Mouse (Mus musculus): ENCODE data around the gene Zfp821. TPM values are rescaled to one million over a fixed set of nuclear protein-coding genes. Genes with fewer than 3 reads are reported as not detected.
"Not testable (repeated sequence)": the region's sequence is repeated elsewhere in the genome, so short reads cannot be mapped to it uniquely, and the experiment has no call there.

Gene Zfp821
- polyA plus RNA-seq, 1 experiment from 2014 or later = 77.0 TPM

- Histone ChIP-seq H3K27me3 (no peaks in the 10 kb centered on the region), H3K36me3 (peaks cover 44% of the 10 kb centered on the region), H3K4me3 (no peak overlapping the region), H3K4me1 (peaks cover 14% of the 10 kb centered on the region), H3K4me2 (replicated peaks) (no peak overlapping the region), H3K9me3 (replicated peaks) (no peaks in the 10 kb centered on the region), H3K9ac (no peak overlapping the region), H3K27ac (no peak overlapping the region)
- WGBS = 92% methylated on average over 3 of the region's 3 CpGs
- ATAC-seq (ENCODE audit: low FRiP score) = no peak
These were observed 28.7 kb downstream of the Zfp821 start for GRCm38 (mm10) chr8:109734018-109734417.

GRCm38 (mm10) chr8:109736819-109737218 lies 31.5 kb downstream of the Zfp821 start:
- WGBS = 10% methylated on average over 8 of the region's 8 CpGs
- no peak overlapping the region for H3K27ac ChIP-seq
- H3K9ac ChIP-seq = peak overlapping the region; percentile 94
- H3K27me3 ChIP-seq = no peaks in the 10 kb centered on the region
- peaks cover 31% of the 10 kb centered on the region for H3K36me3 ChIP-seq
- no peaks in the 10 kb centered on the region for H3K9me3 ChIP-seq (replicated peaks)
- no peak for ATAC-seq (ENCODE audit: low FRiP score)
- H3K4me2 ChIP-seq (replicated peaks) = peak overlapping the region; percentile 96
- peak overlapping the region; percentile 85 for H3K4me3 ChIP-seq
- H3K4me1 ChIP-seq = peaks cover 14% of the 10 kb centered on the region

- no peaks in the 10 kb centered on the region for H3K9me3 ChIP-seq (replicated peaks)
- peak within 1 kb of the TSS; percentile 94 for H3K9ac ChIP-seq
- 2% methylated on average over 59 of the region's 59 CpGs for WGBS
- peaks cover 24% of the 10 kb centered on the region for H3K36me3 ChIP-seq
- peaks cover 14% of the 10 kb centered on the region for H3K4me1 ChIP-seq
- peak within 1 kb of the TSS; percentile 49 for H3K27ac ChIP-seq
- H3K27me3 ChIP-seq = no peaks in the 10 kb centered on the region
- H3K4me3 ChIP-seq = peak within 1 kb of the TSS; percentile 85
- H3K4me2 ChIP-seq (replicated peaks) = peak within 1 kb of the TSS; percentile 96
- ATAC-seq (ENCODE audit: low FRiP score) = peak; percentile 88
These were observed 32.1 kb downstream of the Zfp821 start, which contains the start of gene Atxn1l for GRCm38 (mm10) chr8:109737237-109738048. TSS of gene Atxn1l (minus strand) at chr8:109737739.

GRCm38 (mm10) chr8:109738049-109738380 lies 32.7 kb downstream of the Zfp821 start:
- WGBS = 92% methylated on average over 1 of the region's 1 CpGs
- Histone ChIP-seq H3K36me3 (peaks cover 19% of the 10 kb centered on the region), H3K27me3 (no peaks in the 10 kb centered on the region), H3K9ac (peak overlapping the region; percentile 94), H3K27ac (no peak overlapping the region), H3K4me3 (peak overlapping the region; percentile 85), H3K4me1 (peaks cover 14% of the 10 kb centered on the region), H3K4me2 (replicated peaks) (peak overlapping the region; percentile 96), H3K9me3 (replicated peaks) (no peaks in the 10 kb centered on the region)
- ATAC-seq (ENCODE audit: low FRiP score) = peak; percentile 52; the same call in 1 of the 2 replicates

GRCm38 (mm10) chr8:109747468-109748199 lies 42.3 kb downstream of the Zfp821 start:
- no peaks in the 10 kb centered on the region for H3K9me3 ChIP-seq (replicated peaks)
- no peak overlapping the region for H3K4me2 ChIP-seq (replicated peaks)
- H3K36me3 ChIP-seq = no peaks in the 10 kb centered on the region
- WGBS = 88% methylated on average over 7 of the region's 12 CpGs
- no peak for ATAC-seq (ENCODE audit: low FRiP score)
- H3K4me3 ChIP-seq = no peak overlapping the region
- no peak overlapping the region for H3K9ac ChIP-seq
- no peaks in the 10 kb centered on the region for H3K4me1 ChIP-seq
- no peak overlapping the region for H3K27ac ChIP-seq
- no peaks in the 10 kb centered on the region for H3K27me3 ChIP-seq

GRCm38 (mm10) chr8:109750274-109750673 lies 44.9 kb downstream of the Zfp821 start:
- 66% methylated on average over 5 of the region's 5 CpGs for WGBS
- no peak overlapping the region for H3K4me2 ChIP-seq (replicated peaks)
- no peaks in the 10 kb centered on the region for H3K4me1 ChIP-seq
- no peaks in the 10 kb centered on the region for H3K27me3 ChIP-seq
- no peak overlapping the region for H3K27ac ChIP-seq
- H3K9me3 ChIP-seq (replicated peaks) = no peaks in the 10 kb centered on the region
- no peak overlapping the region for H3K9ac ChIP-seq
- no peak for ATAC-seq (ENCODE audit: low FRiP score)
- no peak overlapping the region for H3K4me3 ChIP-seq
- no peaks in the 10 kb centered on the region for H3K36me3 ChIP-seq

- Histone ChIP-seq H3K9me3 (replicated peaks) (no peaks in the 10 kb centered on the region), H3K4me3 (no peak overlapping the region), H3K9ac (no peak overlapping the region), H3K27ac (no peak overlapping the region), H3K4me2 (replicated peaks) (no peak overlapping the region), H3K4me1 (no peaks in the 10 kb centered on the region), H3K36me3 (no peaks in the 10 kb centered on the region), H3K27me3 (no peaks in the 10 kb centered on the region)
- no peak for ATAC-seq (ENCODE audit: low FRiP score)
- 80% methylated on average over 12 of the region's 12 CpGs for WGBS
These were observed 45.4 kb downstream of the Zfp821 start for GRCm38 (mm10) chr8:109750699-109751098.

GRCm38 (mm10) chr8:109751731-109752485 lies 46.6 kb downstream of the Zfp821 start:
- Histone ChIP-seq H3K9ac (no peak overlapping the region), H3K27me3 (no peaks in the 10 kb centered on the region), H3K9me3 (replicated peaks) (no peaks in the 10 kb centered on the region), H3K27ac (no peak overlapping the region), H3K36me3 (no peaks in the 10 kb centered on the region), H3K4me3 (no peak overlapping the region), H3K4me1 (no peaks in the 10 kb centered on the region), H3K4me2 (replicated peaks) (no peak overlapping the region)
- 87% methylated on average over 20 of the region's 20 CpGs for WGBS
- no peak for ATAC-seq (ENCODE audit: low FRiP score)

- Histone ChIP-seq H3K9me3 (replicated peaks) (no peaks in the 10 kb centered on the region), H3K4me3 (no peak overlapping the region), H3K27ac (no peak overlapping the region), H3K4me2 (replicated peaks) (no peak overlapping the region), H3K27me3 (no peaks in the 10 kb centered on the region), H3K4me1 (no peaks in the 10 kb centered on the region), H3K9ac (no peak overlapping the region), H3K36me3 (no peaks in the 10 kb centered on the region)
- 87% methylated on average over 8 of the region's 8 CpGs for WGBS
- no peak for ATAC-seq (ENCODE audit: low FRiP score)
These were observed 49.4 kb downstream of the Zfp821 start for GRCm38 (mm10) chr8:109754696-109755095.

GRCm38 (mm10) chr8:109755554-109755953 lies 50.2 kb downstream of the Zfp821 start:
- H3K4me1 ChIP-seq; H3K27me3 ChIP-seq; H3K4me3 ChIP-seq; H3K27ac ChIP-seq; H3K36me3 ChIP-seq; H3K4me2 ChIP-seq (replicated peaks); H3K9ac ChIP-seq; H3K9me3 ChIP-seq (replicated peaks); ATAC-seq (ENCODE audit: low FRiP score): not testable (repeated sequence)
- 83% methylated on average over 4 of the region's 4 CpGs for WGBS

GRCm38 (mm10) chr8:109756849-109757248 lies 51.5 kb downstream of the Zfp821 start:
- Histone ChIP-seq H3K4me1 (no peaks in the 10 kb centered on the region), H3K27me3 (no peaks in the 10 kb centered on the region), H3K9ac (no peak overlapping the region), H3K4me2 (replicated peaks) (no peak overlapping the region), H3K27ac (no peak overlapping the region), H3K9me3 (replicated peaks) (no peaks in the 10 kb centered on the region), H3K4me3 (no peak overlapping the region), H3K36me3 (no peaks in the 10 kb centered on the region)
- no peak for ATAC-seq (ENCODE audit: low FRiP score)
- 75% methylated on average over 3 of the region's 3 CpGs for WGBS

- Histone ChIP-seq H3K9ac (no peak overlapping the region), H3K4me1 (no peaks in the 10 kb centered on the region), H3K36me3 (no peaks in the 10 kb centered on the region), H3K27ac (no peak overlapping the region), H3K27me3 (no peaks in the 10 kb centered on the region), H3K4me2 (replicated peaks) (no peak overlapping the region), H3K4me3 (no peak overlapping the region), H3K9me3 (replicated peaks) (peaks cover 12% of the 10 kb centered on the region)
- no peak for ATAC-seq (ENCODE audit: low FRiP score)
- WGBS = 91% methylated on average over 7 of the region's 7 CpGs
These were observed 54.1 kb downstream of the Zfp821 start for GRCm38 (mm10) chr8:109759426-109759825.

Data from hindbrain, embryonic 12.5 days (tissue).